Mouse (Mus musculus): Measurements from ENCODE around the gene Sv2b.

DNA sequence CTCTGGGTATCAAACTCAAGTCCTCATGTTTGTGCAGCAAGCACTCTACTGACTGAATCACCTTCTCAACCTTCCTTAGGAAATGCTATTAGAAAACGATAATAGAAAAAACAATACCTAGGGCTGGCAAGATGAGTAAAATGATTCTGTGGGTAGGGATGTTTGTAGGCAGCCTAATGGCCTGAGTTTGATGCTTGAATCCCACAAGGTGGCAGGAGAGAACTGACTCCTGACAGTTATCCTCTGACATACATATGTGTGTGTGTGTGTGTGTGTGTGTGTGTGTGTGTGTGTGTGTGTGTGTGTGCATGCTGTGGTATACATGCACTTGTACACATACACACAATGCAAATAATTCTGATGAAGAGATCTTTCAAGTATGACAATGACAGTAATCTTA is 161.9 kb downstream of the Sv2b start:
- TF ChIP-seq CTCF (IDR thresholded peaks at IDR 0.05; ENCODE audit: control insufficient read depth, insufficient read depth, insufficient replicate concordance, low read depth, low read length) (no peak), POLR2A (IDR thresholded peaks at IDR 0.05; ENCODE audit: control insufficient read depth, low read depth, low read length) (no peak)
